Mouse (Mus musculus) ES-E14 (cell line): Measurements from ENCODE around the gene Hp1bp3. TPM values are rescaled to one million over a fixed set of nuclear protein-coding genes. Genes with fewer than 3 reads are reported as not detected.

Source experiments
- DNase-seq: peaks from one replicate; pipeline ENCODE4 v3.0.0-alpha.2; 2013; ENCODE audit warnings: low read depth, low spot score
- H3K27ac ChIP-seq: 2 replicates; pipeline ENCODE4 v1.5.1; 2012; ENCODE audit warnings: low read depth, mild to moderate bottlenecking, low read length, moderate library complexity, mixed read lengths; ENCODE audit not compliant: poor library complexity, insufficient read depth, severe bottlenecking
- H3K36me3 ChIP-seq: 2 replicates; pipeline ENCODE4 v1.6.1; 2012; ENCODE audit warnings: mild to moderate bottlenecking, low read length, moderate library complexity, mixed read lengths; ENCODE audit not compliant: control insufficient read depth, poor library complexity, insufficient read depth, severe bottlenecking
- H3K4me1 ChIP-seq, 2 experiments: fragments of 150-350 bp in 1 of 2; sonication (generic) in 1 of 2; 2 replicates each; pipeline ENCODE4 v1.6.1; 2012; ENCODE audit warnings: low read length in 2 of 2, mild to moderate bottlenecking in 1 of 2, mixed read lengths in 1 of 2; ENCODE audit not compliant: control insufficient read depth in 2 of 2, insufficient read depth in 2 of 2, poor library complexity in 1 of 2
- H3K4me3 ChIP-seq, 2 experiments: fragments of 150-350 bp in 1 of 2; sonication (generic) in 1 of 2; 2 replicates each; pipeline ENCODE4 v1.5.1; 2012; ENCODE audit warnings: low read length in 2 of 2, low read depth in 1 of 2, mild to moderate bottlenecking in 1 of 2, mixed read lengths in 1 of 2; ENCODE audit not compliant: insufficient read depth in 1 of 2, poor library complexity in 1 of 2, severe bottlenecking in 1 of 2
- H3K9ac ChIP-seq: 2 replicates; pipeline ENCODE4 v1.6.1; 2012; ENCODE audit warnings: low read depth, mild to moderate bottlenecking, low read length, mixed read lengths; ENCODE audit not compliant: poor library complexity, insufficient read depth, severe bottlenecking
- H3K9me3 ChIP-seq: fragments of 150-350 bp; sonication (generic); 2 replicates; pipeline ENCODE4 v1.6.1; 2012; ENCODE audit warnings: low read depth, mild to moderate bottlenecking, low read length; ENCODE audit not compliant: control insufficient read depth, insufficient read depth
- CHD2 ChIP-seq: IDR thresholded peaks from 2 replicates; pipeline ENCODE4 v1.6.1; 2014; ENCODE audit warnings: mild to moderate bottlenecking, low read depth, low read length, inconsistent platforms
- HCFC1 ChIP-seq: IDR thresholded peaks from 2 replicates; pipeline ENCODE4 v1.6.1; 2012; ENCODE audit warnings: low read length, inconsistent platforms, borderline replicate concordance; ENCODE audit not compliant: insufficient read depth
- MAFK ChIP-seq: IDR thresholded peaks from 2 replicates; pipeline ENCODE4 v1.6.1; 2014; ENCODE audit warnings: mild to moderate bottlenecking, low read depth, low read length, inconsistent platforms; ENCODE audit not compliant: insufficient read depth
- ZC3H11A ChIP-seq: IDR thresholded peaks from 2 replicates; pipeline ENCODE4 v1.6.1; 2012; ENCODE audit warnings: low read depth, mild to moderate bottlenecking, inconsistent platforms, low read length, borderline replicate concordance
- ZNF384 ChIP-seq: IDR thresholded peaks from 2 replicates; pipeline ENCODE4 v1.6.1; 2012; ENCODE audit warnings: low read depth, low read length, inconsistent platforms
- in situ Hi-C, 2 experiments: fragments of 600-800 bp; cut with MboI; formaldehyde crosslinking; loops; one replicate each; pipeline ENCODE4 v1.15.1; 2025; ENCODE audit warnings: low sequenced_read_pairs in 2 of 2, inconsistent platforms in 1 of 2; ENCODE audit not compliant: unreplicated experiment in 2 of 2
- total RNA-seq: library from RNA; depleted of rRNA; stranded (reverse); fragments of 300-350 nt; gene quantifications from 2 replicates; pipeline ENCODE4 v1.2.3, GENCODE M21; 2012; rRNA removed

The Hp1bp3 gene
- total RNA-seq, 1 experiment, result 31.1 TPM

GRCm38 (mm10) chr4:138292028-138292427 lies 75.9 kb downstream of the Hp1bp3 start:
- Histone ChIP-seq H3K9ac (no peak overlapping the region), H3K4me3 (no peak overlapping the region), H3K36me3 (no peaks in the 10 kb centered on the region), H3K27ac (no peak overlapping the region), H3K9me3 (no peaks in the 10 kb centered on the region), H3K4me1 (peaks cover 0 to 3% of the 10 kb centered on the region in 2 experiments; a peak in 1 of 4 replicates)
- no peak for DNase-seq
- in situ Hi-C loops, result no loop called here
- TF ChIP-seq CHD2, result no peak
- TF ChIP-seq MAFK, result no peak
- TF ChIP-seq ZNF384, result no peak
- no peak for TF ChIP-seq HCFC1
- no peak for TF ChIP-seq ZC3H11A

- in situ Hi-C loops, result no loop called here
- H3K4me1 ChIP-seq, result peaks cover 0 to 3% of the 10 kb centered on the region in 2 experiments; a peak in 1 of 4 replicates
- DNase-seq, result no peak
- H3K27ac ChIP-seq, result no peak overlapping the region
- no peak for TF ChIP-seq MAFK
- TF ChIP-seq ZC3H11A, result no peak
- no peak overlapping the region for H3K4me3 ChIP-seq
- H3K36me3 ChIP-seq, result no peaks in the 10 kb centered on the region
- no peak overlapping the region for H3K9ac ChIP-seq
- H3K9me3 ChIP-seq, result no peaks in the 10 kb centered on the region
Measured at GRCm38 (mm10) chr4:138293261-138293948, 77.3 kb downstream of the Hp1bp3 start.

GRCm38 (mm10) chr4:138293949-138294550 lies 78.0 kb downstream of the Hp1bp3 start:
- TF ChIP-seq ZNF384, result no peak
- Histone ChIP-seq H3K9me3 (no peaks in the 10 kb centered on the region), H3K27ac (no peak overlapping the region), H3K4me1 (peaks cover 0 to 1% of the 10 kb centered on the region in 2 experiments; a peak in 1 of 4 replicates), H3K9ac (no peak overlapping the region), H3K4me3 (no peak overlapping the region), H3K36me3 (no peaks in the 10 kb centered on the region)
- no peak for DNase-seq
- in situ Hi-C loops, result no loop called here

Other genes with a start within 250 kb of the Hp1bp3 start
- gene Eif4g3, start 223.3 kb upstream of the Hp1bp3 start, total RNA-seq, result 18.7 and 31.4 TPM in 2 replicates
- 2.9 and 4.6 TPM in 2 replicates for gene Sh2d5, start 34.1 kb downstream of the Hp1bp3 start, total RNA-seq
- 0.40 and 0.63 TPM in 2 replicates for gene Kif17, start 34.1 kb downstream of the Hp1bp3 start, total RNA-seq
- 317 and 466 TPM in 2 replicates for gene Ddost, start 88.4 kb downstream of the Hp1bp3 start, total RNA-seq
- 13.4 and 14.2 TPM in 2 replicates for gene Pink1, start 110.0 kb downstream of the Hp1bp3 start, total RNA-seq
- gene Cda, start 151.7 kb downstream of the Hp1bp3 start, total RNA-seq, result 1.9 and 3.1 TPM in 2 replicates
- gene Fam43b, start 180.2 kb downstream of the Hp1bp3 start, total RNA-seq, result 0.69 and 0.89 TPM in 2 replicates
- gene Mul1, start 218.4 kb downstream of the Hp1bp3 start, total RNA-seq, result 58.4 and 62.3 TPM in 2 replicates
- gene Camk2n1, start 238.0 kb downstream of the Hp1bp3 start, total RNA-seq, result 1.2 and 1.4 TPM in 2 replicates